Mouse (Mus musculus): ENCODE measurements around the gene Ergic1.

Gene Ergic1

GRCm38 (mm10) chr17:26662978-26663683 is 101.8 kb downstream of the Ergic1 start, which contains the start of gene Atp6v0e:
Gene Atp6v0e, plus strand, starts transcription at chr17:26663231.
- peak; percentile 99 for DNase-seq (ENCODE audit: low spot score)

- no peak for DNase-seq (ENCODE audit: low spot score)
These were observed 104.3 kb downstream of the Ergic1 start for GRCm38 (mm10) chr17:26665600-26665999.

GRCm38 (mm10) chr17:26671268-26671667 is 110.0 kb downstream of the Ergic1 start:
- no peak for DNase-seq (ENCODE audit: low spot score)

GRCm38 (mm10) chr17:26675845-26676244 is 114.6 kb downstream of the Ergic1 start:
- no peak for DNase-seq (ENCODE audit: low spot score)

GRCm38 (mm10) chr17:26676252-26676615 is 114.9 kb downstream of the Ergic1 start:
- DNase-seq (ENCODE audit: low spot score): peak; percentile 94

GRCm38 (mm10) chr17:26676616-26677376 is 115.5 kb downstream of the Ergic1 start:
- DNase-seq (ENCODE audit: low spot score): peak; percentile 81

GRCm38 (mm10) chr17:26677711-26678637 is 116.7 kb downstream of the Ergic1 start:
- DNase-seq (ENCODE audit: low spot score): no peak

- no peak for DNase-seq (ENCODE audit: low spot score)
These were observed 120.0 kb downstream of the Ergic1 start for GRCm38 (mm10) chr17:26681276-26681675.

GRCm38 (mm10) chr17:26686334-26687000 is 125.2 kb downstream of the Ergic1 start:
- no peak for DNase-seq (ENCODE audit: low spot score)

- DNase-seq (ENCODE audit: low spot score): no peak
These were observed 127.8 kb downstream of the Ergic1 start for GRCm38 (mm10) chr17:26688795-26689735.

GRCm38 (mm10) chr17:26689810-26690209 is 128.5 kb downstream of the Ergic1 start:
- DNase-seq (ENCODE audit: low spot score): no peak

- no peak for DNase-seq (ENCODE audit: low spot score)
These were observed 128.9 kb downstream of the Ergic1 start for GRCm38 (mm10) chr17:26690236-26690635.

- DNase-seq (ENCODE audit: low spot score): no peak
These were observed 129.8 kb downstream of the Ergic1 start for GRCm38 (mm10) chr17:26691110-26691509.

- DNase-seq (ENCODE audit: low spot score): no peak
These were observed 132.1 kb downstream of the Ergic1 start for GRCm38 (mm10) chr17:26693424-26693823.

GRCm38 (mm10) chr17:26694171-26694570 is 132.9 kb downstream of the Ergic1 start:
- DNase-seq (ENCODE audit: low spot score): no peak

- DNase-seq (ENCODE audit: low spot score): no peak
These were observed 133.9 kb downstream of the Ergic1 start for GRCm38 (mm10) chr17:26695193-26695592.

GRCm38 (mm10) chr17:26698846-26699245 is 137.6 kb downstream of the Ergic1 start:
- no peak for DNase-seq (ENCODE audit: low spot score)

- DNase-seq (ENCODE audit: low spot score): no peak
These were observed 138.7 kb downstream of the Ergic1 start for GRCm38 (mm10) chr17:26699819-26700616.

GRCm38 (mm10) chr17:26701565-26701964 is 140.3 kb downstream of the Ergic1 start:
- DNase-seq (ENCODE audit: low spot score): no peak

- DNase-seq (ENCODE audit: low spot score): no peak
These were observed 141.3 kb downstream of the Ergic1 start for GRCm38 (mm10) chr17:26702621-26703020.

All from testis, postnatal 10 days (tissue).